Mouse (Mus musculus): ENCODE measurements around the gene Ssr2. TPM values are rescaled to one million over a fixed set of nuclear protein-coding genes. Genes with fewer than 3 reads are reported as not detected.
"Not testable (repeated sequence)": the region's sequence is repeated elsewhere in the genome, so short reads cannot be mapped to it uniquely, and the experiment has no call there.

Ssr2 gene
- polyA plus RNA-seq, 1 experiment from 2014 or later = 155 TPM

DNA sequence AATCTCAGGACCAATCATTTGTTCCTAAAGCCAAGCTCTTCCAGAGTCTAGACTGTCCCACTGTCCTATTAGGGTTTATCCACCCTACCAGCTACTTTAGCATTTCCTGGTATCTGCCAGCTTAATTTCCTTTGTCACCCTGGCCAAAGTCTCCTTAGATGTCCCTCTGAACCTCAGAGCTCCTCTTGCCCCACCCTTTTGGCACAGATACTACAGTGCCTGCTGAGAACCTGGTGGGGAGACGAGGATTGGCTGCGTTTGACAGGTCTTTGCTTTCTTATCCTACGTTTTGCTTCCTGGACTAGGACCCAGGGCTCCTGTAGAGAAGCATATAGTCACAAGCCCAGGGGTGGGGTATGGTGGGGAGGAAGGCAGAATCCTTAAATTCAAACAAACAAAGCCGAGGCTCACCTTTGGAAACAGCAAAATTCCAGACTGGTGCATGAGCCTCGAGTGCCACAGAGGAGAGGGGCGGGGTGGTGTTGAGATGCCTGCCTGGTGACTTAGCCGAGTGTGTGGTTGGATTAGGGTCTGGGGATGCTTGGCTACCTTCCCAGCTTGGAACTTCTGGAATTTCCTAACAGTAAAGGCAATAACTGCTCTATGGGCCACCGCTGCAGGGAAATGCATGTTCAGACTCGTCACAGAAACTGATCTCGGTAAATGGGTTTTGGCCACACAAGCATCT lies 18.4 kb downstream of the Ssr2 start:
- H3K4me1 ChIP-seq (ENCODE audit: control insufficient read depth, insufficient read depth, low read length) = no peaks in the 10 kb centered on the region
- 70% methylated on average over 10 of the region's 10 CpGs for WGBS

DNA sequence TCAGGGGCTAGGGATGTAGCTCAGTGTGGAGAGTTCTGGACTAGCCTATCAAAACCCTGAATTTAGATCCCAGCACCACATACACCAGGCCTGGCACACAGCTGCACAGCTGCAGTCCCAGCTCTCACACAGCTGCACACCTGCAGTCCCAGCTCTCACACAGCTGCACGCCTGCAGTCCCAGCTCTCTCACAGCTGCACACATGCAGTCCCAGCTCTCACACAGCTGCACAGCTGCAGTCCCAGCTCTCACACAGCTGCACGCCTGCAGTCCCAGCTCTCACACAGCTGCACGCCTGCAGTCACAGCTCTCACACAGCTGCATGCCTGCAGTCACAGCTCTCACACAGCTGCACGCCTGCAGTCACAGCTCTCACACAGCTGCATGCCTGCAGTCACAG lies 20.9 kb downstream of the Ssr2 start:
- H3K9me3 ChIP-seq (replicated peaks; ENCODE audit: control insufficient read depth, low read length); H3K9ac ChIP-seq (ENCODE audit: low read length); H3K4me3 ChIP-seq (ENCODE audit: low read depth, low read length); DNase-seq (ENCODE audit: low spot score); H3K27me3 ChIP-seq (replicated peaks; ENCODE audit: control insufficient read depth, insufficient read depth, low read length); H3K27ac ChIP-seq (ENCODE audit: low read depth, low read length); H3K4me2 ChIP-seq (ENCODE audit: low read length); H3K4me1 ChIP-seq (ENCODE audit: control insufficient read depth, insufficient read depth, low read length); H3K36me3 ChIP-seq (ENCODE audit: control insufficient read depth, insufficient read depth, low read length); ATAC-seq: not testable (repeated sequence)
- 77% methylated on average over 4 of the region's 4 CpGs for WGBS

More for the DNA sequence above, 18.4 kb downstream of the Ssr2 start:
- Histone ChIP-seq H3K4me3 (ENCODE audit: low read depth, low read length) (no peak overlapping the region), H3K27ac (ENCODE audit: low read depth, low read length) (no peak overlapping the region), H3K9ac (ENCODE audit: low read length) (no peak overlapping the region), H3K4me2 (ENCODE audit: low read length) (no peak overlapping the region), H3K36me3 (ENCODE audit: control insufficient read depth, insufficient read depth, low read length) (no peaks in the 10 kb centered on the region), H3K9me3 (replicated peaks; ENCODE audit: control insufficient read depth, low read length) (no peaks in the 10 kb centered on the region), H3K27me3 (replicated peaks; ENCODE audit: control insufficient read depth, insufficient read depth, low read length) (no peaks in the 10 kb centered on the region)
- ATAC-seq = no peak
- DNase-seq (ENCODE audit: low spot score) = no peak

DNA sequence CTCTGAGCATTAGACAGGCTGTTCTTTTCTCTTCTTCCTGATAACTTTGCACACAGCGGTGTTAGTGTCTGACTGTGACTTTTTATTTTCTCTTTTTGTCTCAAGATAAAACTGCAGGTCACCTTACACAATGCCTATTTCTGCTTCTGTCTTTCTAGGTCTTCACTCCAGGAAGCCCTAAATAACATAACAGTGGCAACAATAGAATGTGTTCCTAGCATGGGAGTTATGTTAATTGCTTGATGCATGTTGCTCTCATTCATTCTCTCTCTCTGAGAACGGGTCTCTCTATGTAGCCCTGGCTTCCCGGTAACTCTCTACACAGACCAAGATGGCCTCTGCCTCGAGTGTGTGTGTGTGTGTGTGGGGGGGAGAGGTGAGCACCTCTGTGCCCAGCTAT lies 26.8 kb downstream of the Ssr2 start:
- Histone ChIP-seq H3K9me3 (replicated peaks; ENCODE audit: control insufficient read depth, low read length) (no peaks in the 10 kb centered on the region), H3K4me3 (ENCODE audit: low read depth, low read length) (no peak overlapping the region), H3K9ac (ENCODE audit: low read length) (no peak overlapping the region), H3K36me3 (ENCODE audit: control insufficient read depth, insufficient read depth, low read length) (no peaks in the 10 kb centered on the region), H3K27ac (ENCODE audit: low read depth, low read length) (no peak overlapping the region), H3K27me3 (replicated peaks; ENCODE audit: control insufficient read depth, insufficient read depth, low read length) (no peaks in the 10 kb centered on the region), H3K4me2 (ENCODE audit: low read length) (no peak overlapping the region), H3K4me1 (ENCODE audit: control insufficient read depth, insufficient read depth, low read length) (no peaks in the 10 kb centered on the region)
- 72% methylated on average over 4 of the region's 4 CpGs for WGBS
- ATAC-seq (no peak), DNase-seq (ENCODE audit: low spot score) (no peak)

DNA sequence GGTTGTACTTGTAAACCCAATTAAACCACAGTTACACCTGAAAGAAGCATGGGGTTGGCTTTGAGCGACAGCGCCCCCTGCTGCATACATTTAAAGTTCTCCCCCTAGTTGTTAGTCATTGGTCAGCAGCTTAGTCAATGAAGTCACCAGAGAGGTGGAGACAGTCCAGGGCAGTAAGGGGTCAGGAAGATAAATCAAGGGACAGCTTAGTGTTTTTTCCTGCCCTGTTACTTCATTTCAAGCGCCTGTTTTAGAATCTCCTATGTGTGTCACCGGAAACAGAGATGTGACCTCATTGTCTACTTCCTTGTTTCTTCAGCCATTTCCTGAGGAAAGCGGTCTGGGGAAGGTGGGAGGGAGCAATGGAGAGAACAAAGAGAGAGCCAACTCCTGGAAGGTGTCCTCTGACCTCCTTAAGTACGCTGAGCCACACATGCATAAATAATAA lies 28.1 kb downstream of the Ssr2 start:
- Histone ChIP-seq H3K27me3 (replicated peaks; ENCODE audit: control insufficient read depth, insufficient read depth, low read length) (no peaks in the 10 kb centered on the region), H3K9ac (ENCODE audit: low read length) (no peak overlapping the region), H3K4me3 (ENCODE audit: low read depth, low read length) (no peak overlapping the region), H3K4me1 (ENCODE audit: control insufficient read depth, insufficient read depth, low read length) (no peaks in the 10 kb centered on the region), H3K9me3 (replicated peaks; ENCODE audit: control insufficient read depth, low read length) (no peaks in the 10 kb centered on the region), H3K27ac (ENCODE audit: low read depth, low read length) (no peak overlapping the region), H3K36me3 (ENCODE audit: control insufficient read depth, insufficient read depth, low read length) (no peaks in the 10 kb centered on the region), H3K4me2 (ENCODE audit: low read length) (no peak overlapping the region)
- WGBS = 28% methylated on average over 6 of the region's 6 CpGs
- ATAC-seq (no peak), DNase-seq (ENCODE audit: low spot score) (peak; percentile 38)

DNA sequence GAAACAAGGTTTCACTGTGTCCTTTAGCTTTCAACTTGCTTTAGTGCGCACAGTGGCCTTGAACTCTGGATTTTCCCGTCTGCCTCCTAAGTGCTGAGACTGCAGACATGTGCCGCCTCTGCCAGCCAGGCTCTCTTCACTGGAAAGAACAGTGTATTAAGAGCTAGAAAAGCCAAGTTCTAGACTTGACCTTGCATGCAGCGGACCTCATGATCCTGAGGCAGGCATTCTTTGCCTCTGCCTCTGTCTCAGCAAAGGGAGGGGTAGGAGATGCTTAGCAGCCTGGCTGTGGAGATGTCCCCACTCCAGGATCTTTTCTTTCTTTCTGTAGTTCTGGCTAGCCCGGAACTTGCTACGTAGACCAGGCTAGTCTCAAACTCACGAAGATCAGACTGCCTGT lies 29.2 kb downstream of the Ssr2 start:
- Histone ChIP-seq H3K4me1 (ENCODE audit: control insufficient read depth, insufficient read depth, low read length) (no peaks in the 10 kb centered on the region), H3K4me3 (ENCODE audit: low read depth, low read length) (no peak overlapping the region), H3K9ac (ENCODE audit: low read length) (no peak overlapping the region), H3K36me3 (ENCODE audit: control insufficient read depth, insufficient read depth, low read length) (no peaks in the 10 kb centered on the region), H3K4me2 (ENCODE audit: low read length) (no peak overlapping the region), H3K9me3 (replicated peaks; ENCODE audit: control insufficient read depth, low read length) (no peaks in the 10 kb centered on the region), H3K27me3 (replicated peaks; ENCODE audit: control insufficient read depth, insufficient read depth, low read length) (no peaks in the 10 kb centered on the region), H3K27ac (ENCODE audit: low read depth, low read length) (no peak overlapping the region)
- no peak for ATAC-seq
- DNase-seq (ENCODE audit: low spot score) = no peak
- 92% methylated on average over 7 of the region's 7 CpGs for WGBS

DNA sequence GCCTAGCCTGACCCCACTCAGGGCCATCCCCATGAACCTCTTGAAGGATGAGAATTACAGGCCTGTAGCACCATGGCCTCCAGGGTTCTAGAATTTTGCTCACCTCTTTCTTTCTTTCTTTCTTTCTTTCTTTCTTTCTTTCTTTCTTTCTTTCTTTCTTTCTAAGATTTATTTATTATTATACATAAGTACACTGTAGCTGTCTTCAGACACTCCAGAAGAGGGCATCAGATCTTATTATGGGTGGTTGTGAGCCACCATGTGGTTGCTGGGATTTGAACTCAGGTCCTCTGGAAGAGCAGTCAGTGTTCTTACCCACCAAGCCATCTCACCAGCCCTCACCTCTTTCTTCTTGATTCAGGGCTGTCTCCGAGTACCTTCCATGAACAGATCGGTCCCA lies 30.0 kb downstream of the Ssr2 start, which contains the start of gene Arhgef2:
Gene Arhgef2 (plus strand): TSS at position 301 of the 400 bp plus-strand sequence.
- not testable (repeated sequence) for ATAC-seq; H3K9ac ChIP-seq (ENCODE audit: low read length); DNase-seq (ENCODE audit: low spot score); H3K4me2 ChIP-seq (ENCODE audit: low read length); H3K36me3 ChIP-seq (ENCODE audit: control insufficient read depth, insufficient read depth, low read length); H3K27me3 ChIP-seq (replicated peaks; ENCODE audit: control insufficient read depth, insufficient read depth, low read length); H3K27ac ChIP-seq (ENCODE audit: low read depth, low read length); H3K4me1 ChIP-seq (ENCODE audit: control insufficient read depth, insufficient read depth, low read length); H3K4me3 ChIP-seq (ENCODE audit: low read depth, low read length); H3K9me3 ChIP-seq (replicated peaks; ENCODE audit: control insufficient read depth, low read length)
- WGBS = 96% methylated on average over 2 of the region's 2 CpGs

DNA sequence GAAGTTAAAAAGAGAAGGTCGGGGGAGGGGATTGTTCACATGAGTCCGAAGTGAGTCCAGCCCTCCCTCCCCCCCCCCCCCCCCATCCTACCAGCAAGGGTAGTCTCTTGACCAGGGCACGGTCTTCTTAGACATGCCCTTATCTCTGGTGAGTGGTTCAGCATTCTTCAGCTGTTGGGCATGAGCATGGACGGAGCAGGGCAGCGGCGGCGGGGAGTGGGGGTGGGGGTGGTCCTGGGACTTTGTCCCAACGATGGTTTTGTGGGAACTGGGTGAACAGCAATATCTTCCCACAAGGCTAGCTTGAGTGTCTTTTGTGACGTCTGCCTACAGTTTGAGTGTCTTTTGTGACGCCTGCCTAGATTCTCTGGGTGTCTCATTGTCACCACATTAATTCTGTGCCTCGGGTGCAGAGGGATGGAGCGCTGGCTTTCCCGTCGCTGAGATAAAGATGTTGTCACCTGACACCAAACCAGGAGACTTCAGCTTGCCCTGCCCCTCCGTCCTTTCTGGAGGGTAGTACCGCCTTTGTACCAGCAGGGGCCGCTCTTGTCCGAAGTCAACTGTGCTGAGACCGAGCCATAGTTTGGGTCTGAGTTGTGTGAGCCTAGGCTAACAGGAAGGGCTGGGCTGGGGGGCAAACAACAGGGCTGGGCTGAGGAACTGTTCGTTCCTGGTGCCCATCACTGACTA lies 31.5 kb downstream of the Ssr2 start:
- Histone ChIP-seq H3K9ac (ENCODE audit: low read length) (peak overlapping the region; percentile 56), H3K4me3 (ENCODE audit: low read depth, low read length) (peak overlapping the region; percentile 17), H3K4me1 (ENCODE audit: control insufficient read depth, insufficient read depth, low read length) (no peaks in the 10 kb centered on the region), H3K4me2 (ENCODE audit: low read length) (peak overlapping the region; percentile 53), H3K36me3 (ENCODE audit: control insufficient read depth, insufficient read depth, low read length) (no peaks in the 10 kb centered on the region), H3K9me3 (replicated peaks; ENCODE audit: control insufficient read depth, low read length) (no peaks in the 10 kb centered on the region), H3K27me3 (replicated peaks; ENCODE audit: control insufficient read depth, insufficient read depth, low read length) (no peaks in the 10 kb centered on the region), H3K27ac (ENCODE audit: low read depth, low read length) (no peak overlapping the region)
- WGBS = under 1% methylated on average over 20 of the region's 20 CpGs
- peak; percentile 88 for DNase-seq (ENCODE audit: low spot score)
- peak; percentile 93 for ATAC-seq

DNA sequence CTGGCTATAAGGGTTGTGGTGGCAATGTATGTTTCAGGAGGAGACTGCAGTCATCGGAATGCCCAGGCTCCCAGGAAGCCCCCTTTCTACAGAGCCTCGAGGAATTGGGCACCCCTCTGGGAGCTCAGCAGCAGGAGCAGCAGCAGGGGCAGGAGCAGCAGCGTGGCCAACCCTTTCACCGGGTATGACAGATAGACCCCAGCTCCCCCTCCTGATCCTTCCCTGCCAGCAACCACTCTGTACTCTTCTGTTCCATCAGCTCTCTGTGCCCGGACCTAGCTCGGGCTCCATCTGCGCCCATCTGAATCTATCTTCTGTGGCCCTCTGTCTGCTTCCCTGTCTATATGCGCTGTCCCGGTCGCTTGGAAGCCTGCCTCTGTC lies 32.1 kb downstream of the Ssr2 start:
- no peaks in the 10 kb centered on the region for H3K4me1 ChIP-seq (ENCODE audit: control insufficient read depth, insufficient read depth, low read length)
- no peak overlapping the region for H3K4me3 ChIP-seq (ENCODE audit: low read depth, low read length)
- ATAC-seq = peak; percentile 49
- DNase-seq (ENCODE audit: low spot score) = no peak
- 17% methylated on average over 10 of the region's 10 CpGs for WGBS
- peak overlapping the region; percentile 40; the same call in 1 of the 2 replicates for H3K9ac ChIP-seq (ENCODE audit: low read length)
- no peaks in the 10 kb centered on the region for H3K9me3 ChIP-seq (replicated peaks; ENCODE audit: control insufficient read depth, low read length)
- H3K36me3 ChIP-seq (ENCODE audit: control insufficient read depth, insufficient read depth, low read length) = no peaks in the 10 kb centered on the region
- H3K27me3 ChIP-seq (replicated peaks; ENCODE audit: control insufficient read depth, insufficient read depth, low read length) = no peaks in the 10 kb centered on the region
- peak overlapping the region; percentile 53 for H3K4me2 ChIP-seq (ENCODE audit: low read length)
- no peak overlapping the region for H3K27ac ChIP-seq (ENCODE audit: low read depth, low read length)

DNA sequence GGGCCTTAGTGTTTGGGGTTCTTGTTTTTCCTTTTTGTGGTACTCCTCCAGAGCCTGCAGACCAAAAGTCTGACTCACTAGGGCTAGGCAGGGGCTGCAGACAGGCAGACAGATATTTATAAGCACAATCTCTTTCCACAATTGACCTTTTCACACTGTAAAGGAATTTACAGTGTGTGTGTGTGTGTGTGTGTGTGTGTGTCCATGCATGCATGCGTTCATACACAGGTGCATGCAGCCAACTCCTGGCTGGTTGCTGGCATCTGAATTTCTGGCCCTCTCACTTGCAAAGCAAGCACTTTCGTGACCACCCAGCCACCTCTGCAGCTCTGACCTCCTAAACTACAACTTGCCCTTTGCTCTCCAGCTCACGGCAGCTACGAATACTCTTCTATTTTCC lies 33.4 kb downstream of the Ssr2 start:
- H3K27ac ChIP-seq (ENCODE audit: low read depth, low read length) = no peak overlapping the region
- 80% methylated on average over 4 of the region's 4 CpGs for WGBS
- no peak overlapping the region for H3K4me3 ChIP-seq (ENCODE audit: low read depth, low read length)
- no peak for ATAC-seq
- no peak for DNase-seq (ENCODE audit: low spot score)
- H3K27me3 ChIP-seq (replicated peaks; ENCODE audit: control insufficient read depth, insufficient read depth, low read length) = no peaks in the 10 kb centered on the region
- H3K4me2 ChIP-seq (ENCODE audit: low read length) = no peak overlapping the region
- no peak overlapping the region for H3K9ac ChIP-seq (ENCODE audit: low read length)
- no peaks in the 10 kb centered on the region for H3K36me3 ChIP-seq (ENCODE audit: control insufficient read depth, insufficient read depth, low read length)
- no peaks in the 10 kb centered on the region for H3K4me1 ChIP-seq (ENCODE audit: control insufficient read depth, insufficient read depth, low read length)
- H3K9me3 ChIP-seq (replicated peaks; ENCODE audit: control insufficient read depth, low read length) = no peaks in the 10 kb centered on the region
